Mouse (Mus musculus): Measurements from ENCODE around the gene Optn. TPM values are rescaled to one million over a fixed set of nuclear protein-coding genes. Genes with fewer than 3 reads are reported as not detected.
A peak's percentile ranks its signal among the peaks of the same experiment; 100 is the strongest.

Gene Optn
- 5.8 and 6.5 TPM in 2 replicates for polyA plus RNA-seq (2014; fragmentation: Nextera tagmentation; extraction: Ambion mirVana)

- peak; percentile 93 for ATAC-seq (ENCODE audit: insufficient read depth)
- peak; percentile 94 for DNase-seq
- Histone ChIP-seq H3K27ac (ENCODE audit: low read depth) (no peak within 1 kb of the TSS), H3K4me1 (ENCODE audit: insufficient read depth) (no peaks in the 10 kb centered on the region), H3K27me3 (ENCODE audit: insufficient read depth, low read length) (0 out of 2 replicates have a peak, but pooled peaks cover 5% of the 10 kb centered on the region), H3K9ac (peak within 1 kb of the TSS; percentile 54), H3K9me3 (ENCODE audit: low read depth, low read length) (no peaks in the 10 kb centered on the region), H3K4me3 (ENCODE audit: low read depth, low read length) (peak within 1 kb of the TSS; percentile 57), H3K4me2 (peak within 1 kb of the TSS; percentile 89), H3K36me3 (ENCODE audit: insufficient read depth) (no peaks in the 10 kb centered on the region)
- WGBS, result 1% methylated on average over 62 of the region's 63 CpGs
- TF ChIP-seq CTCF (IDR thresholded peaks at IDR 0.05; ENCODE audit: low read depth), result no peak
Observed at GRCm38 (mm10) chr2:5063299-5064205, at the start of gene Optn. Gene Optn, minus strand, starts transcription at chr2:5064051.

- H3K27ac ChIP-seq (ENCODE audit: low read depth), result peak overlapping the region; percentile 21; the same call in 1 of the 2 replicates
- WGBS, result 12% methylated on average over 8 of the region's 8 CpGs
- H3K27me3 ChIP-seq (ENCODE audit: insufficient read depth, low read length), result no peaks in the 10 kb centered on the region
- peak; percentile 75; the same call in 1 of the 2 replicates for ATAC-seq (ENCODE audit: insufficient read depth)
- H3K36me3 ChIP-seq (ENCODE audit: insufficient read depth), result no peaks in the 10 kb centered on the region
- peak; percentile 74 for DNase-seq
- peak overlapping the region; percentile 25; the same call in 1 of the 2 replicates for H3K4me2 ChIP-seq
- peaks cover 3% of the 10 kb centered on the region; the same call in 1 of the 2 replicates for H3K4me1 ChIP-seq (ENCODE audit: insufficient read depth)
- H3K4me3 ChIP-seq (ENCODE audit: low read depth, low read length), result no peak overlapping the region
- no peaks in the 10 kb centered on the region for H3K9me3 ChIP-seq (ENCODE audit: low read depth, low read length)
- TF ChIP-seq CTCF (IDR thresholded peaks at IDR 0.05; ENCODE audit: low read depth), result no peak
- no peak overlapping the region for H3K9ac ChIP-seq
Observed at GRCm38 (mm10) chr2:5112785-5113291, 49.0 kb upstream of the Optn start.

GRCm38 (mm10) chr2:5102891-5103290 is 39.0 kb upstream of the Optn start:
- no peak for DNase-seq
- no peak for ATAC-seq (ENCODE audit: insufficient read depth)
- Histone ChIP-seq H3K36me3 (ENCODE audit: insufficient read depth) (no peaks in the 10 kb centered on the region), H3K4me2 (no peak overlapping the region), H3K9me3 (ENCODE audit: low read depth, low read length) (no peaks in the 10 kb centered on the region), H3K27me3 (ENCODE audit: insufficient read depth, low read length) (no peaks in the 10 kb centered on the region), H3K9ac (no peak overlapping the region), H3K27ac (ENCODE audit: low read depth) (no peak overlapping the region), H3K4me3 (ENCODE audit: low read depth, low read length) (no peak overlapping the region), H3K4me1 (ENCODE audit: insufficient read depth) (0 out of 2 replicates have a peak, but pooled peaks cover under 1% of the 10 kb centered on the region)
- WGBS, result 39% methylated on average over 1 of the region's 1 CpGs
- TF ChIP-seq CTCF (IDR thresholded peaks at IDR 0.05; ENCODE audit: low read depth), result no peak

- no peaks in the 10 kb centered on the region for H3K36me3 ChIP-seq (ENCODE audit: insufficient read depth)
- no peak overlapping the region for H3K27ac ChIP-seq (ENCODE audit: low read depth)
- no peak overlapping the region for H3K4me2 ChIP-seq
- no peak overlapping the region for H3K4me3 ChIP-seq (ENCODE audit: low read depth, low read length)
- 0 out of 2 replicates have a peak, but pooled peaks cover 2% of the 10 kb centered on the region for H3K4me1 ChIP-seq (ENCODE audit: insufficient read depth)
- no peaks in the 10 kb centered on the region for H3K27me3 ChIP-seq (ENCODE audit: insufficient read depth, low read length)
- no peaks in the 10 kb centered on the region for H3K9me3 ChIP-seq (ENCODE audit: low read depth, low read length)
- DNase-seq (no peak), ATAC-seq (ENCODE audit: insufficient read depth) (no peak)
- no peak for TF ChIP-seq CTCF (IDR thresholded peaks at IDR 0.05; ENCODE audit: low read depth)
- 77% methylated on average over 10 of the region's 10 CpGs for WGBS
- H3K9ac ChIP-seq, result no peak overlapping the region
Observed at GRCm38 (mm10) chr2:5101743-5102245, 37.9 kb upstream of the Optn start.

GRCm38 (mm10) chr2:5099176-5099575 is 35.3 kb upstream of the Optn start:
- Histone ChIP-seq H3K36me3 (ENCODE audit: insufficient read depth) (no peaks in the 10 kb centered on the region), H3K4me2 (no peak overlapping the region), H3K9ac (no peak overlapping the region), H3K9me3 (ENCODE audit: low read depth, low read length) (no peaks in the 10 kb centered on the region), H3K27me3 (ENCODE audit: insufficient read depth, low read length) (no peaks in the 10 kb centered on the region), H3K4me3 (ENCODE audit: low read depth, low read length) (no peak overlapping the region), H3K27ac (ENCODE audit: low read depth) (no peak overlapping the region), H3K4me1 (ENCODE audit: insufficient read depth) (0 out of 2 replicates have a peak, but pooled peaks cover 2% of the 10 kb centered on the region)
- TF ChIP-seq CTCF (IDR thresholded peaks at IDR 0.05; ENCODE audit: low read depth), result no peak
- DNase-seq (no peak), ATAC-seq (ENCODE audit: insufficient read depth) (no peak)
- WGBS, result 76% methylated on average over 6 of the region's 6 CpGs

GRCm38 (mm10) chr2:5097786-5098445 is 34.1 kb upstream of the Optn start:
- Histone ChIP-seq H3K27me3 (ENCODE audit: insufficient read depth, low read length) (no peaks in the 10 kb centered on the region), H3K9ac (peak overlapping the region; percentile 46; the same call in 1 of the 2 replicates), H3K9me3 (ENCODE audit: low read depth, low read length) (no peaks in the 10 kb centered on the region), H3K4me1 (ENCODE audit: insufficient read depth) (0 out of 2 replicates have a peak, but pooled peaks cover 2% of the 10 kb centered on the region), H3K4me3 (ENCODE audit: low read depth, low read length) (peak overlapping the region; percentile 25), H3K27ac (ENCODE audit: low read depth) (no peak overlapping the region), H3K4me2 (peak overlapping the region; percentile 61), H3K36me3 (ENCODE audit: insufficient read depth) (no peaks in the 10 kb centered on the region)
- no peak for TF ChIP-seq CTCF (IDR thresholded peaks at IDR 0.05; ENCODE audit: low read depth)
- WGBS, result 12% methylated on average over 20 of the region's 20 CpGs
- peak; percentile 30 for DNase-seq
- no peak for ATAC-seq (ENCODE audit: insufficient read depth)
